Mouse (Mus musculus): Measurements from ENCODE around the gene Camk1g. TPM values are rescaled to one million over a fixed set of nuclear protein-coding genes. Genes with fewer than 3 reads are reported as not detected.

Camk1g gene
- polyA plus RNA-seq, 1 experiment from 2014 or later = 15.0 TPM

DNA sequence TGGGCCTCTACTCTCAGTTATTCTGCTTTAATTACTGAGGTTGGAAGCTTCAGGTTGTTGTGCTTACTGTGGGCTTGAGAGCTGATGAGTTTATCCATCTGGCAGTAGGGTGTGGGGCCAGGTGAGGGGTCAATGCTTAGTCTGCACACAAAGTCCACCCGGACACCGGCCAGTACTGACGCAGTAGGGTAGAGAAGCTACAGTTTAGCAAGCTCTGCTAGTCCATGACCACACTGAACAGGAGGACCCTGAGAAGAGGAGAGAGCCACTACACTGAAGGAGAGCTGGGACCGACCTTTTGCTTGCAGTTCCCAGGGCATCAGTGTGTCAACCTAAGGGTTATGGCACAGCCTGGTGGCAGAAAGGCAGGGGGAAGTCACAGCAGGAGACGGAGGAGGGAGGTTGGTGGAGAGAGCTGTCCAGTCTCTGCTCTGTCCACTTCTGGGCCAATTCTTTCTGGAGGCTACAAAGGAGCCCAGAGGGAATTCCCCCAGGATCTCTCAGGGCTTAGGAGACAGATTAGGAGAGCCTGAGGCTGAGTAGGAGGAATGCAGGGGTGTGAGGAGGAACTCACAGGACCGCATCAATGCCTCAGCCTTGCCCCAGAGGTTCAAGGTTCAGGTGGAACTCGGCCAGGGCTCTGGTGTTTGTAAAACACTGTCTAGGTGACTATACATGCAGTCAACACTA, 43.5 kb downstream of the Camk1g start:
- Histone ChIP-seq H3K27me3 (ENCODE audit: control insufficient read depth, insufficient read depth, low read length) (no peaks in the 10 kb centered on the region), H3K4me2 (ENCODE audit: low read depth, low read length, severe bottlenecking) (no peak overlapping the region), H3K9me3 (ENCODE audit: control insufficient read depth, low read length) (no peaks in the 10 kb centered on the region), H3K9ac (ENCODE audit: low read length) (no peak overlapping the region), H3K27ac (ENCODE audit: low read depth, low read length) (no peak overlapping the region), H3K36me3 (ENCODE audit: control insufficient read depth, insufficient read depth, low read length) (no peaks in the 10 kb centered on the region), H3K4me1 (replicated peaks; ENCODE audit: control insufficient read depth, insufficient read depth, low read length) (no peaks in the 10 kb centered on the region), H3K4me3 (ENCODE audit: low read depth, low read length) (no peak overlapping the region)
- WGBS = 76% methylated on average over 7 of the region's 7 CpGs
- DNase-seq (ENCODE audit: low spot score) = no peak
- no peak for ATAC-seq (replicated peaks; ENCODE audit: low FRiP score)

DNA sequence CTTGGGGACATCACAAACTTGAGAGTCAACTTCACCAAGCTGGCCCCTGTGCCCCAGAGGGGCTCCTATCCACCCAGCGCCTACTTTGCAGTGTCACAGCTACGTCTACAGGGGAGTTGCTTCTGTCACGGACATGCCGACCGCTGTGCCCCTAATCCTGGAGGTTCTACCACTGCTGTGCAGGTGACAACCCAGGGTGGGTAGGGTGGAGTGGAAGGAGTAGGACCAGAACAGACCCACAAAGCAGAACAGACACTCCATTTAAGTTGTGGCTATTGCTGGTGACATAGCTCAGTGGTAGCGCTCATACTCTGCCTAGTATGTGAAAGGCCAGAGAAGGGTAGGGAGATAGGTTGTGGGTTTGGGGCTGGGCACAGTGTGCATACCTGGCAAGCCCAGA, 44.2 kb downstream of the Camk1g start:
- no peaks in the 10 kb centered on the region for H3K36me3 ChIP-seq (ENCODE audit: control insufficient read depth, insufficient read depth, low read length)
- no peaks in the 10 kb centered on the region for H3K4me1 ChIP-seq (replicated peaks; ENCODE audit: control insufficient read depth, insufficient read depth, low read length)
- ATAC-seq (replicated peaks; ENCODE audit: low FRiP score) (no peak), DNase-seq (ENCODE audit: low spot score) (no peak)
- H3K9ac ChIP-seq (ENCODE audit: low read length) = no peak overlapping the region
- no peak overlapping the region for H3K27ac ChIP-seq (ENCODE audit: low read depth, low read length)
- WGBS = 86% methylated on average over 6 of the region's 6 CpGs
- H3K4me3 ChIP-seq (ENCODE audit: low read depth, low read length) = no peak overlapping the region
- no peaks in the 10 kb centered on the region for H3K9me3 ChIP-seq (ENCODE audit: control insufficient read depth, low read length)
- H3K27me3 ChIP-seq (ENCODE audit: control insufficient read depth, insufficient read depth, low read length) = no peaks in the 10 kb centered on the region
- no peak overlapping the region for H3K4me2 ChIP-seq (ENCODE audit: low read depth, low read length, severe bottlenecking)

DNA sequence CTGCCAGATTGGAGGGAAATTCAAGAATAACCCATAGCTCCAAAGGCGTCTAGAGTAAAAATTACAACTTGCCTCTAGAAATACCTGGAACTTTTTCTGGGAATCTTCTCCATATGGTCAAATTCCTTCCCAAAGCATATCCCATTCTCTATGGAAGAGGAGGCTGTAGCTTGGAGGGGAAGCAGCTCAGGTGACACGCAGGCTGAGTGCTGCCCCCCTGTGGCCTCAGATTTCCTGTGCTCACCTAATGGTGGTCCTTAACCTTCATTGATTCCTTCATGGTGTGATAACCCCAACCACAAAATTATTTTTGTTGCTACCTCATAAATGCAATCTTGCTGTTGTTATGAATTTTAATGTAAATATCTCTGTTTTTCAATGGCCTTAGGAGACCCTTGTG, 45.9 kb downstream of the Camk1g start:
- H3K27me3 ChIP-seq (ENCODE audit: control insufficient read depth, insufficient read depth, low read length) = no peaks in the 10 kb centered on the region
- no peak overlapping the region for H3K27ac ChIP-seq (ENCODE audit: low read depth, low read length)
- H3K4me2 ChIP-seq (ENCODE audit: low read depth, low read length, severe bottlenecking) = no peak overlapping the region
- no peaks in the 10 kb centered on the region for H3K9me3 ChIP-seq (ENCODE audit: control insufficient read depth, low read length)
- H3K4me1 ChIP-seq (replicated peaks; ENCODE audit: control insufficient read depth, insufficient read depth, low read length) = no peaks in the 10 kb centered on the region
- H3K9ac ChIP-seq (ENCODE audit: low read length) = no peak overlapping the region
- DNase-seq (ENCODE audit: low spot score) (no peak), ATAC-seq (replicated peaks; ENCODE audit: low FRiP score) (no peak)
- no peak overlapping the region for H3K4me3 ChIP-seq (ENCODE audit: low read depth, low read length)
- H3K36me3 ChIP-seq (ENCODE audit: control insufficient read depth, insufficient read depth, low read length) = no peaks in the 10 kb centered on the region
- 42% methylated on average over 2 of the region's 2 CpGs for WGBS

DNA sequence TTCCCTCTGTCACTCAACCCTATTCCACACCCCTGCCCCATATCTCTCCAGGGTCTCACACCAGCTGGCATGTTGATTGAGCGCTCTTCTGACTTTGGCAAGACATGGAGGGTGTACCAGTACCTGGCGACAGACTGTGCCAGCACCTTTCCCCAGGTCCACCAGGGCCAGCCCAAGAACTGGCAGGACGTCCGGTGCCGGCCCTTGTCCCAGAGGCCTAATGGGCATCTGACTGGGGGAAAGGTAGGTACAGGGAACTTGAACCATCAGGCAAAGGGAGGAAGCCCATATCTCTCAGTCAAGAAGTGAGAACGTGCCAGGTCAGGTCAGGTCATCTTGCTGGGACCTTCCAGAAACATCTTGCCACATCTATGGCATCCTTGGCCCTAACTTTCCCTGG, 46.4 kb downstream of the Camk1g start:
- DNase-seq (ENCODE audit: low spot score) (no peak), ATAC-seq (replicated peaks; ENCODE audit: low FRiP score) (no peak)
- no peaks in the 10 kb centered on the region for H3K4me1 ChIP-seq (replicated peaks; ENCODE audit: control insufficient read depth, insufficient read depth, low read length)
- no peak overlapping the region for H3K4me3 ChIP-seq (ENCODE audit: low read depth, low read length)
- WGBS = 90% methylated on average over 6 of the region's 6 CpGs
- no peak overlapping the region for H3K4me2 ChIP-seq (ENCODE audit: low read depth, low read length, severe bottlenecking)
- no peak overlapping the region for H3K27ac ChIP-seq (ENCODE audit: low read depth, low read length)
- no peaks in the 10 kb centered on the region for H3K27me3 ChIP-seq (ENCODE audit: control insufficient read depth, insufficient read depth, low read length)
- no peaks in the 10 kb centered on the region for H3K9me3 ChIP-seq (ENCODE audit: control insufficient read depth, low read length)
- no peaks in the 10 kb centered on the region for H3K36me3 ChIP-seq (ENCODE audit: control insufficient read depth, insufficient read depth, low read length)
- H3K9ac ChIP-seq (ENCODE audit: low read length) = no peak overlapping the region

DNA sequence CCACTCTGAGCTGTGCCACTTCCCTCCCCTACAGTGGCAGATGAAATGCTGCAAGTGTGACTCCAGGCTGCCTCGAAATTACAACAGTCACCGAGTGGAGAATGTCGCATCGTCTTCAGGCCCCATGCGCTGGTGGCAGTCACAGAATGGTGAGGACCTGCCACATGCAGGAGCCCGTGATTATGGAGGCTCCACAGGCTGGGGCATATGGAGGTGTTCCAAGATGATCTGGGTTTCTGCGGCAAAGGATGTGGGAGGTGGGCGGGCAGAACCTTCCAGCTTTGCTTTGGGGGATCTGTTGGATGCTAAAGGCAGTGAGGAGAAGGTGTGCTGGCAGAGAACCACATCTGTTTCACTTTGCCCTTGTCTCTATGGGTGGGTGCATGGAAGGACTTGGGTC, 49.7 kb downstream of the Camk1g start:
- Histone ChIP-seq H3K9me3 (ENCODE audit: control insufficient read depth, low read length) (no peaks in the 10 kb centered on the region), H3K27ac (ENCODE audit: low read depth, low read length) (no peak overlapping the region), H3K4me2 (ENCODE audit: low read depth, low read length, severe bottlenecking) (no peak overlapping the region), H3K36me3 (ENCODE audit: control insufficient read depth, insufficient read depth, low read length) (no peaks in the 10 kb centered on the region), H3K4me1 (replicated peaks; ENCODE audit: control insufficient read depth, insufficient read depth, low read length) (no peaks in the 10 kb centered on the region), H3K4me3 (ENCODE audit: low read depth, low read length) (no peak overlapping the region), H3K9ac (ENCODE audit: low read length) (no peak overlapping the region), H3K27me3 (ENCODE audit: control insufficient read depth, insufficient read depth, low read length) (no peaks in the 10 kb centered on the region)
- ATAC-seq (replicated peaks; ENCODE audit: low FRiP score) = no peak
- WGBS = 95% methylated on average over 8 of the region's 8 CpGs
- DNase-seq (ENCODE audit: low spot score) = no peak

DNA sequence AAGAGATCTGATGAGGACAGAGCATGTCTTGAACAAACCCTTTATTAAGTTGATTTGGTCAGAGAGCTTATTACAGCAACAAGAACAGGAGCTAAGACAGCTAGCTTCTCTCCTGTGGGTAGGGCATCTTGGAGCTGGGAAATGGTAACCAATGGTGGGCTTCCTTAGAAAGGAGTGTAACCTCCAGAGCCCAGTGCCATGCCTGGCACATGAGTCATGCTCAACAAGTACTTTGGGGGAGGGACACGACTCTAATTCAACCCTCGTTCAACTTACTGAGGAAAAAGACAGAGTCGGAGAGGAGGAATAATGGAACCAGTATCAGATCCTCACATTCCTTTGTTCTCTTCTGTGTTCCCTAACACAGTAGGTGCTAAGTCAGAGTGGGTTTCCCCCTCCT, 50.4 kb downstream of the Camk1g start:
- Histone ChIP-seq H3K27me3 (ENCODE audit: control insufficient read depth, insufficient read depth, low read length) (no peaks in the 10 kb centered on the region), H3K9me3 (ENCODE audit: control insufficient read depth, low read length) (no peaks in the 10 kb centered on the region), H3K36me3 (ENCODE audit: control insufficient read depth, insufficient read depth, low read length) (no peaks in the 10 kb centered on the region), H3K27ac (ENCODE audit: low read depth, low read length) (no peak overlapping the region), H3K9ac (ENCODE audit: low read length) (no peak overlapping the region), H3K4me1 (replicated peaks; ENCODE audit: control insufficient read depth, insufficient read depth, low read length) (no peaks in the 10 kb centered on the region), H3K4me3 (ENCODE audit: low read depth, low read length) (no peak overlapping the region), H3K4me2 (ENCODE audit: low read depth, low read length, severe bottlenecking) (no peak overlapping the region)
- no peak for ATAC-seq (replicated peaks; ENCODE audit: low FRiP score)
- WGBS = 59% methylated on average over 3 of the region's 3 CpGs
- no peak for DNase-seq (ENCODE audit: low spot score)

DNA sequence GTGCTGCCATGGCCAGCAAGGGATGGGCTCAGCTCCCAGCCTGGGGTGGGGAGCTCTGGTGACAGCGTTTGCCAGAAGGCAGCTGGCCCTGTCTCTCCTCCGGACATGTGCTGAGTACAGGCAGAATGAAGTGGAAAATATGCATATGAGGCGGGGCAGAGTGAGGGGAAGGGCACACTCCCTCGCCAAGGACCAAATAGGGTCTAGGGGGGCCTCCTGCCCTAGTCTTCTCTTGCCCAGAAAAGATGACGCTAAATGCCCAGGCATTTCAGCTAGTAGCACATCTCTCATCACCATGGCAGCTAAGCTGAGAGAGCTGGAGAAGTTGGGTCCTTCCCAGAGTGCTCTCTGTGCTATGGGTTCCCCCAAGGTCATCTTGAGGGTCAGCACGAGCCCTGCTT, 52.9 kb downstream of the Camk1g start:
- Histone ChIP-seq H3K9me3 (ENCODE audit: control insufficient read depth, low read length) (no peaks in the 10 kb centered on the region), H3K4me2 (ENCODE audit: low read depth, low read length, severe bottlenecking) (no peak overlapping the region), H3K36me3 (ENCODE audit: control insufficient read depth, insufficient read depth, low read length) (no peaks in the 10 kb centered on the region), H3K27me3 (ENCODE audit: control insufficient read depth, insufficient read depth, low read length) (no peaks in the 10 kb centered on the region), H3K9ac (ENCODE audit: low read length) (no peak overlapping the region), H3K4me1 (replicated peaks; ENCODE audit: control insufficient read depth, insufficient read depth, low read length) (no peaks in the 10 kb centered on the region), H3K27ac (ENCODE audit: low read depth, low read length) (no peak overlapping the region), H3K4me3 (ENCODE audit: low read depth, low read length) (no peak overlapping the region)
- no peak for DNase-seq (ENCODE audit: low spot score)
- ATAC-seq (replicated peaks; ENCODE audit: low FRiP score) = no peak
- WGBS = 66% methylated on average over 6 of the region's 6 CpGs

DNA sequence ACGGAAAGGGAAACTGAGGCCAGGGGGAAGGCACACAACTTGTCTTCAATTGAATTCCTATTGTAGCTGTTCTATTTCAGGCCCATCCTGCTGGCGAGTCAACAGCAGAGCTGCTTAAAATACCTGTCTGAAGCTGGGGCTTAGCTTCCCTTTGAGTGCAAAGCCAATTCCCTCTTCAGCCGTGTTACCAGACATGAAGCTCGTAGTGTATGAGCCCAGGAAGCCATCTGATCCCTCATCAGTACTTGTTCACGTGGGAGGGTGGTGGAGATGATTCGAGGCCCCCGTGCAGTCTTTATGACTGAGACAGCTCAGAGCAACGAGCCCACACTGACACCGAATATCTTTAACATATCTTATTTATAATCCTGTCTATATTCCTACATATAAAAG, 53.7 kb downstream of the Camk1g start:
- DNase-seq (ENCODE audit: low spot score) = no peak
- Histone ChIP-seq H3K36me3 (ENCODE audit: control insufficient read depth, insufficient read depth, low read length) (no peaks in the 10 kb centered on the region), H3K4me3 (ENCODE audit: low read depth, low read length) (no peak overlapping the region), H3K9ac (ENCODE audit: low read length) (no peak overlapping the region), H3K27me3 (ENCODE audit: control insufficient read depth, insufficient read depth, low read length) (no peaks in the 10 kb centered on the region), H3K9me3 (ENCODE audit: control insufficient read depth, low read length) (no peaks in the 10 kb centered on the region), H3K4me2 (ENCODE audit: low read depth, low read length, severe bottlenecking) (no peak overlapping the region), H3K27ac (ENCODE audit: low read depth, low read length) (no peak overlapping the region), H3K4me1 (replicated peaks; ENCODE audit: control insufficient read depth, insufficient read depth, low read length) (no peaks in the 10 kb centered on the region)
- no peak for ATAC-seq (replicated peaks; ENCODE audit: low FRiP score)
- 85% methylated on average over 9 of the region's 9 CpGs for WGBS

DNA sequence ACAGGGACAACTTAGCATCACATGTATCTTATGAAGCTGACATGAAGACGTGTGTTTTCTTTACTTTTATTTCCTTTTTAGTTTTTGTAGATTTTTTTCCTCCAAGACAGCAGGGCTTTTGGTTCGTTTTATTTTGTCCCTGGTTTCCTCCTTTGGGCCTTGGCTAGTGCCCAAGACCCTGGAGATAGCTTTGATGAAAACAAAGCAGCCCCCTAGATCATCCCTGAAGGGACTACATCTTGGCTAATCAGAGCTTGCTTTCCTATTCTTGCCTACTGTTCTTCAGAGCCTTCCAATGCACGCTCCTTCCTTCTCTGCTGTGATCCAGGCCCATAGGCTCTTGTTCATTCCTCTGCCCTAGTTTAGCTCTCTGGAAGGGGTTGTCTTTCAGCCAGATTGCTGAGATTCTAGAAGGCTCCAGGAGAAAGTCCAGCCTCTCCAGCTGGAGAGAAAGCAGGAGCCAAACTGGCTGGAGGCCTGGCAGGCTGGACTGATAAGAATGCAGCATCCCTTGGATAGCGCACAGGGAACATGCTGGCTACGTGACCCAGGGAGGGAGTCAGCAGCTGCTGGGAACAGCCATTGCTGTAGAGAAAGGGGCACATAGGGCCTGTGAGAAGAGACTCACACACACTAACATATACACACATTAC, 54.3 kb downstream of the Camk1g start:
- no peak for ATAC-seq (replicated peaks; ENCODE audit: low FRiP score)
- Histone ChIP-seq H3K36me3 (ENCODE audit: control insufficient read depth, insufficient read depth, low read length) (no peaks in the 10 kb centered on the region), H3K9me3 (ENCODE audit: control insufficient read depth, low read length) (no peaks in the 10 kb centered on the region), H3K4me2 (ENCODE audit: low read depth, low read length, severe bottlenecking) (no peak overlapping the region), H3K27me3 (ENCODE audit: control insufficient read depth, insufficient read depth, low read length) (no peaks in the 10 kb centered on the region), H3K4me1 (replicated peaks; ENCODE audit: control insufficient read depth, insufficient read depth, low read length) (no peaks in the 10 kb centered on the region), H3K27ac (ENCODE audit: low read depth, low read length) (no peak overlapping the region), H3K4me3 (ENCODE audit: low read depth, low read length) (no peak overlapping the region), H3K9ac (ENCODE audit: low read length) (no peak overlapping the region)
- DNase-seq (ENCODE audit: low spot score) = no peak
- WGBS = 87% methylated on average over 5 of the region's 5 CpGs

Data from forebrain, embryonic 11.5 days (tissue).